Mouse (Mus musculus) heart, embryonic 11.5 days (tissue): ENCODE measurements around the gene Olfr539. TPM values are rescaled to one million over a fixed set of nuclear protein-coding genes. Genes with fewer than 3 reads are reported as not detected.

Source experiments
- ATAC-seq: fragments of 200-750 bp; cut with Nextera tagmentation; replicated peaks from 2 replicates; pipeline ENCODE4 v1.8.0; 2017; ENCODE audit warnings: moderate library complexity; ENCODE audit not compliant: insufficient number of reproducible peaks, low FRiP score, low TSS enrichment
- H3K27ac ChIP-seq: fragments of 300-500 bp; sonication (generic); 2 replicates; pipeline ENCODE4 v1.5.1; 2014; ENCODE audit warnings: mild to moderate bottlenecking, low read depth, low read length
- H3K27me3 ChIP-seq: fragments of 300-500 bp; sonication (generic); 2 replicates; pipeline ENCODE4 v1.6.1; 2014; ENCODE audit warnings: mild to moderate bottlenecking, low read length, mixed read lengths; ENCODE audit not compliant: control insufficient read depth, insufficient read depth
- H3K36me3 ChIP-seq: fragments of 300-500 bp; sonication (generic); 2 replicates; pipeline ENCODE4 v1.6.1; 2014; ENCODE audit warnings: mild to moderate bottlenecking, low read length, moderate library complexity, mixed read lengths; ENCODE audit not compliant: control insufficient read depth, insufficient read depth
- H3K4me1 ChIP-seq: fragments of 300-500 bp; sonication (generic); 2 replicates; pipeline ENCODE4 v1.6.1; 2014; ENCODE audit warnings: low read length; ENCODE audit not compliant: control insufficient read depth, insufficient read depth
- H3K4me2 ChIP-seq: fragments of 300-500 bp; sonication (generic); 2 replicates; pipeline ENCODE4 v1.6.1; 2014; ENCODE audit warnings: mild to moderate bottlenecking, moderate library complexity
- H3K4me3 ChIP-seq: fragments of 300-500 bp; sonication (generic); 2 replicates; pipeline ENCODE4 v1.5.1; 2014; ENCODE audit warnings: low read depth, low read length
- H3K9ac ChIP-seq: fragments of 300-500 bp; sonication (generic); 2 replicates; pipeline ENCODE4 v1.6.1; 2014; ENCODE audit warnings: mild to moderate bottlenecking, low read depth, low read length, moderate library complexity
- H3K9me3 ChIP-seq: fragments of 300-500 bp; sonication (generic); replicated peaks from 2 replicates; pipeline ENCODE4 v1.6.1; 2016; ENCODE audit warnings: low read length; ENCODE audit not compliant: control insufficient read depth
- WGBS: fragments of 180-500 bp; shearing (Covaris S2); extraction: QIAGEN DNeasy Blood & Tissue Kit; methylation state at CpG from one replicate; pipeline ENCODE4 v1.1.7; 2014; ENCODE audit not compliant: insufficient replicate concordance; 5-methylcytosine and 5-hydroxymethylcytosine counted together
- polyA plus RNA-seq: library from polyadenylated mRNA; unstranded; fragments of >200 nt; fragmentation: Nextera tagmentation; extraction: Ambion mirVana; gene quantifications from 2 replicates; pipeline ENCODE4 v1.2.1, GENCODE M21; 2014

Olfr539 gene
- polyA plus RNA-seq, 1 experiment from 2014 or later, result not detected

GRCm38 (mm10) chr7:140706348-140706747 lies 46.6 kb downstream of the Olfr539 start:
- H3K27me3 ChIP-seq, result no peaks in the 10 kb centered on the region
- WGBS, result 70% methylated on average over 2 of the region's 2 CpGs

GRCm38 (mm10) chr7:140707536-140708284 lies 48.0 kb downstream of the Olfr539 start:
- Histone ChIP-seq H3K9ac (no peak overlapping the region), H3K4me2 (no peak overlapping the region), H3K27ac (no peak overlapping the region), H3K36me3 (no peaks in the 10 kb centered on the region), H3K4me3 (no peak overlapping the region), H3K4me1 (no peaks in the 10 kb centered on the region), H3K27me3 (no peaks in the 10 kb centered on the region), H3K9me3 (no peaks in the 10 kb centered on the region)
- no peak for ATAC-seq
- 70% methylated on average over 6 of the region's 6 CpGs for WGBS

More at GRCm38 (mm10) chr7:140706348-140706747, 46.6 kb downstream of the Olfr539 start:
- no peak overlapping the region for H3K4me2 ChIP-seq
- no peak for ATAC-seq
- no peaks in the 10 kb centered on the region for H3K9me3 ChIP-seq
- no peaks in the 10 kb centered on the region for H3K4me1 ChIP-seq
- H3K4me3 ChIP-seq, result no peak overlapping the region
- no peaks in the 10 kb centered on the region for H3K36me3 ChIP-seq
- H3K9ac ChIP-seq, result no peak overlapping the region
- H3K27ac ChIP-seq, result no peak overlapping the region

GRCm38 (mm10) chr7:140717155-140718055 lies 57.7 kb downstream of the Olfr539 start:
- Histone ChIP-seq H3K27ac (no peak overlapping the region), H3K4me3 (no peak overlapping the region), H3K4me2 (no peak overlapping the region), H3K27me3 (no peaks in the 10 kb centered on the region), H3K9me3 (no peaks in the 10 kb centered on the region), H3K36me3 (no peaks in the 10 kb centered on the region), H3K9ac (no peak overlapping the region), H3K4me1 (no peaks in the 10 kb centered on the region)
- ATAC-seq, result no peak
- WGBS, result 74% methylated on average over 7 of the region's 7 CpGs

GRCm38 (mm10) chr7:140721095-140721494 lies 61.4 kb downstream of the Olfr539 start:
- H3K9me3 ChIP-seq, result no peaks in the 10 kb centered on the region
- no peaks in the 10 kb centered on the region for H3K4me1 ChIP-seq
- H3K27me3 ChIP-seq, result no peaks in the 10 kb centered on the region
- WGBS, result 66% methylated on average over 6 of the region's 6 CpGs
- H3K27ac ChIP-seq, result no peak overlapping the region
- H3K4me3 ChIP-seq, result no peak overlapping the region
- no peak overlapping the region for H3K9ac ChIP-seq
- no peaks in the 10 kb centered on the region for H3K36me3 ChIP-seq
- H3K4me2 ChIP-seq, result no peak overlapping the region
- ATAC-seq, result no peak

- no peak overlapping the region for H3K4me2 ChIP-seq
- H3K27me3 ChIP-seq, result no peaks in the 10 kb centered on the region
- ATAC-seq, result no peak
- H3K9me3 ChIP-seq, result no peaks in the 10 kb centered on the region
- H3K9ac ChIP-seq, result no peak overlapping the region
- no peak overlapping the region for H3K4me3 ChIP-seq
- no peaks in the 10 kb centered on the region for H3K36me3 ChIP-seq
- no peak overlapping the region for H3K27ac ChIP-seq
- no peaks in the 10 kb centered on the region for H3K4me1 ChIP-seq
Measured at GRCm38 (mm10) chr7:140725558-140725957, 65.8 kb downstream of the Olfr539 start.

Other genes with a start within 250 kb of the Olfr539 start
- gene Olfr532, start 238.3 kb upstream of the Olfr539 start, polyA plus RNA-seq, result not detected in 2 replicates
- gene Olfr533, start 196.6 kb upstream of the Olfr539 start, polyA plus RNA-seq, result not detected in 2 replicates
- not detected in 2 replicates for gene Olfr535, start 175.7 kb upstream of the Olfr539 start, polyA plus RNA-seq
- not detected in 2 replicates for gene Olfr536, start 152.5 kb upstream of the Olfr539 start, polyA plus RNA-seq
- not detected in 2 replicates for gene Olfr538, start 92.0 kb upstream of the Olfr539 start, polyA plus RNA-seq
- not detected in 2 replicates for gene Olfr46, start 58.7 kb upstream of the Olfr539 start, polyA plus RNA-seq
- gene Olfr61, start 31.0 kb upstream of the Olfr539 start, polyA plus RNA-seq, result not detected in 2 replicates
- not detected in 2 replicates for gene Olfr53, start 13.5 kb upstream of the Olfr539 start, polyA plus RNA-seq
- not detected in 2 replicates for gene Olfr45, start 22.0 kb downstream of the Olfr539 start, polyA plus RNA-seq
- not detected in 2 replicates for gene Olfr541, start 37.3 kb downstream of the Olfr539 start, polyA plus RNA-seq
- gene Cyp2e1, start 103.8 kb downstream of the Olfr539 start, polyA plus RNA-seq, result not detected in 2 replicates
- gene Syce1, start 127.9 kb downstream of the Olfr539 start, polyA plus RNA-seq, result 0.25 and 0.70 TPM in 2 replicates
- 0.93 and 1.0 TPM in 2 replicates for gene Zfp941, start 162.2 kb downstream of the Olfr539 start, polyA plus RNA-seq
- gene Urah, start 175.1 kb downstream of the Olfr539 start, polyA plus RNA-seq, result not detected in 2 replicates
- not detected in 2 replicates for gene Scgb1c1, start 185.6 kb downstream of the Olfr539 start, polyA plus RNA-seq
- gene Odf3, start 187.9 kb downstream of the Olfr539 start, polyA plus RNA-seq, result not detected in 2 replicates
- not detected in 2 replicates for gene Gm45785, start 196.4 kb downstream of the Olfr539 start, polyA plus RNA-seq
- 38.9 and 47.8 TPM in 2 replicates for gene Ric8a, start 197.0 kb downstream of the Olfr539 start, polyA plus RNA-seq
- 29.4 and 30.8 TPM in 2 replicates for gene Bet1l, start 197.6 kb downstream of the Olfr539 start, polyA plus RNA-seq
- gene Psmd13, start 222.0 kb downstream of the Olfr539 start, polyA plus RNA-seq, result 102 and 139 TPM in 2 replicates
- gene Sirt3, start 222.4 kb downstream of the Olfr539 start, polyA plus RNA-seq, result 31.9 and 34.8 TPM in 2 replicates
- gene Cox8b, start 240.5 kb downstream of the Olfr539 start, polyA plus RNA-seq, result 69.2 and 75.4 TPM in 2 replicates